Mouse (Mus musculus) forebrain, embryonic 10.5 days (tissue): Measurements from ENCODE around the gene Usp21. TPM values are rescaled to one million over a fixed set of nuclear protein-coding genes. Genes with fewer than 3 reads are reported as not detected.

Experiments
- polyA plus RNA-seq: library from polyadenylated mRNA; unstranded; fragments of >200 nt; fragmentation: Nextera tagmentation; extraction: Ambion mirVana; gene quantifications from 2 replicates; pipeline ENCODE4 v1.2.1, GENCODE M21; 2016

Gene Usp21
- polyA plus RNA-seq, 1 experiment from 2014 or later, result 94.1 TPM

Other genes with a start within 250 kb of the Usp21 start
- 3.2 and 4.5 TPM in 2 replicates for gene Fcgr3, start 223.1 kb downstream of the Usp21 start, polyA plus RNA-seq
- gene Cfap126, start 174.1 kb downstream of the Usp21 start, polyA plus RNA-seq, result 2.2 and 2.8 TPM in 2 replicates
- gene Sdhc, start 137.4 kb downstream of the Usp21 start, polyA plus RNA-seq, result 266 and 273 TPM in 2 replicates
- 0.16 and 0.22 TPM in 2 replicates for gene Mpz, start 137.3 kb downstream of the Usp21 start, polyA plus RNA-seq
- 5.4 and 7.3 TPM in 2 replicates for gene Pcp4l1, start 91.7 kb downstream of the Usp21 start, polyA plus RNA-seq
- 0.12 and 0.24 TPM in 2 replicates for gene Nr1i3, start 74.0 kb downstream of the Usp21 start, polyA plus RNA-seq
- gene Tomm40l, start 65.5 kb downstream of the Usp21 start, polyA plus RNA-seq, result 31.0 and 37.2 TPM in 2 replicates
- 2.9 and 4.2 TPM in 2 replicates for gene Apoa2, start 62.9 kb downstream of the Usp21 start, polyA plus RNA-seq
- 12.0 and 12.1 TPM in 2 replicates for gene Fcer1g, start 53.6 kb downstream of the Usp21 start, polyA plus RNA-seq
- 9.3 and 10.8 TPM in 2 replicates for gene Adamts4, start 37.6 kb downstream of the Usp21 start, polyA plus RNA-seq
- 270 and 274 TPM in 2 replicates for gene Ndufs2, start 36.6 kb downstream of the Usp21 start, polyA plus RNA-seq
- 60.5 and 65.2 TPM in 2 replicates for gene B4galt3, start 17.7 kb downstream of the Usp21 start, polyA plus RNA-seq
- 51.5 and 58.0 TPM in 2 replicates for gene Ppox, start 6.8 kb downstream of the Usp21 start, polyA plus RNA-seq
- gene Ufc1, start 7.0 kb upstream of the Usp21 start, polyA plus RNA-seq, result 94.3 and 98.6 TPM in 2 replicates
- gene Dedd, start 41.2 kb upstream of the Usp21 start, polyA plus RNA-seq, result 41.8 and 46.5 TPM in 2 replicates
- 37.1 and 38.0 TPM in 2 replicates for gene Nit1, start 57.7 kb upstream of the Usp21 start, polyA plus RNA-seq
- 158 and 159 TPM in 2 replicates for gene Pfdn2, start 57.7 kb upstream of the Usp21 start, polyA plus RNA-seq
- gene Klhdc9, start 72.8 kb upstream of the Usp21 start, polyA plus RNA-seq, result 2.7 and 2.8 TPM in 2 replicates
- gene Nectin4, start 82.1 kb upstream of the Usp21 start, polyA plus RNA-seq, result 0.92 and 0.94 TPM in 2 replicates
- 0.74 and 0.91 TPM in 2 replicates for gene Arhgap30, start 101.0 kb upstream of the Usp21 start, polyA plus RNA-seq
- gene Usf1, start 123.3 kb upstream of the Usp21 start, polyA plus RNA-seq, result 128 and 132 TPM in 2 replicates
- gene Tstd1, start 130.9 kb upstream of the Usp21 start, polyA plus RNA-seq, result 6.1 and 6.5 TPM in 2 replicates
- gene F11r, start 149.5 kb upstream of the Usp21 start, polyA plus RNA-seq, result 16.2 and 16.5 TPM in 2 replicates
- 8.0 and 8.5 TPM in 2 replicates for gene Alyref2, start 215.5 kb upstream of the Usp21 start, polyA plus RNA-seq
- not detected in 2 replicates for gene Itln1, start 247.3 kb upstream of the Usp21 start, polyA plus RNA-seq